Mouse (Mus musculus): Measurements from ENCODE around the gene Numb. TPM values are rescaled to one million over a fixed set of nuclear protein-coding genes. Genes with fewer than 3 reads are reported as not detected.

Gene Numb
- polyA plus RNA-seq, 1 experiment: 155 TPM

- TF ChIP-seq CTCF (IDR thresholded peaks at IDR 0.05; ENCODE audit: insufficient read depth, low read length) (no peak), POLR2A (IDR thresholded peaks at IDR 0.05; ENCODE audit: borderline replicate concordance, extremely low read depth, low read depth, low read length) (no peak)
- no peak for DNase-seq
- WGBS: 71% methylated on average over 3 of the region's 3 CpGs
- H3K4me3 ChIP-seq (replicated peaks; ENCODE audit: extremely low read depth, low read depth, low read length): no peak overlapping the region
- H3K4me1 ChIP-seq (ENCODE audit: control insufficient read depth, insufficient read depth, low read length): no peaks in the 10 kb centered on the region; the same call in 1 of the 2 replicates
These were observed 78.9 kb downstream of the Numb start for GRCm38 (mm10) chr12:83842678-83843440.

- no peak for DNase-seq
- WGBS: 86% methylated on average over 10 of the region's 10 CpGs
- Histone ChIP-seq H3K4me3 (replicated peaks; ENCODE audit: extremely low read depth, low read depth, low read length) (no peak overlapping the region), H3K4me1 (ENCODE audit: control insufficient read depth, insufficient read depth, low read length) (no peaks in the 10 kb centered on the region; the same call in 1 of the 2 replicates)
- TF ChIP-seq POLR2A (IDR thresholded peaks at IDR 0.05; ENCODE audit: borderline replicate concordance, extremely low read depth, low read depth, low read length) (no peak), CTCF (IDR thresholded peaks at IDR 0.05; ENCODE audit: insufficient read depth, low read length) (no peak)
These were observed 80.1 kb downstream of the Numb start for GRCm38 (mm10) chr12:83841409-83842190.

GRCm38 (mm10) chr12:83833979-83834378, 87.8 kb downstream of the Numb start:
- H3K4me1 ChIP-seq (ENCODE audit: control insufficient read depth, insufficient read depth, low read length): no peaks in the 10 kb centered on the region
- TF ChIP-seq POLR2A (IDR thresholded peaks at IDR 0.05; ENCODE audit: borderline replicate concordance, extremely low read depth, low read depth, low read length) (no peak), CTCF (IDR thresholded peaks at IDR 0.05; ENCODE audit: insufficient read depth, low read length) (no peak)
- no peak overlapping the region for H3K4me3 ChIP-seq (replicated peaks; ENCODE audit: extremely low read depth, low read depth, low read length)
- 93% methylated on average over 3 of the region's 3 CpGs for WGBS
- DNase-seq: no peak

DNA sequence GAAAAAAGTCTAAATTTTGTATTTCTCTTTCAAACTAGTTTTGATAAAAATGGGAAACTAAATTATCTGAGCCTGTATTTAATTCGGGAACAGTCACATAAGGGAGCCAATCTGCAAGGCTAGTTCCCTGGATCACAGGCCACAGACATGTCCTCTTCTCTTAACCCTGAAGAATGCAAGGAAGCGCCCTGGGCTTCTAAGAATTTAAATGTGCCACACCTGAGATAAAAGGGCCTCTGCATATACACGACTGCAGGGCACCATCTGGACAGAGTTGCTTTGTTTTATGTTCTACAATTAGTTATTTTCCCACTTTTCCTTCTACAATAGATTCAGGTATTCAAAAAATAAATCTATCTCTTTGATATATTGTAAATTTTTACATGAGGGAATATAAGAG, 91.3 kb downstream of the Numb start:
- no peak overlapping the region for H3K4me3 ChIP-seq (replicated peaks; ENCODE audit: extremely low read depth, low read depth, low read length)
- no peak for DNase-seq
- 85% methylated on average over 3 of the region's 3 CpGs for WGBS
- no peaks in the 10 kb centered on the region for H3K4me1 ChIP-seq (ENCODE audit: control insufficient read depth, insufficient read depth, low read length)
- TF ChIP-seq CTCF (IDR thresholded peaks at IDR 0.05; ENCODE audit: insufficient read depth, low read length): no peak

DNA sequence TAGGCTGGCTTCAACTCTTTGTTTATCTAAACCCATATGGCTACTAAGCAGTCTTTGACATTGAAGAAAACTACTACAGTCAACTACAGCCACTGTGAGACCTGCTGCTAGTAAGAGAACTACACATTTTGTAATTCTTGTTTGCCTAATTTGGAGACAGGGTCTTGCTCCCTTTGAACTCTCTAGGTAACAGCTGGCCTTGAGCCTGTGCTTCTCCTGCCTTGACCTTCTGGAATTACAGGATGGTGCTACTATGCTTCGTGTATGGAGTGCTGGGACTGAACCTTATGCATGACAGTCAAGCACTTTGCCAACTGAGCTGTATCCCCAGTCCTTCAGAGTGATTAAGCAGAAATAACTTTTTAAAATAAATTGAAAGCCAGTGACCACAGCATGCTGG, 105.1 kb downstream of the Numb start:
- 79% methylated on average over 1 of the region's 1 CpGs for WGBS
- DNase-seq: no peak
- Histone ChIP-seq H3K4me1 (ENCODE audit: control insufficient read depth, insufficient read depth, low read length) (no peaks in the 10 kb centered on the region), H3K4me3 (replicated peaks; ENCODE audit: extremely low read depth, low read depth, low read length) (no peak overlapping the region)
- no peak for TF ChIP-seq CTCF (IDR thresholded peaks at IDR 0.05; ENCODE audit: insufficient read depth, low read length)

DNA sequence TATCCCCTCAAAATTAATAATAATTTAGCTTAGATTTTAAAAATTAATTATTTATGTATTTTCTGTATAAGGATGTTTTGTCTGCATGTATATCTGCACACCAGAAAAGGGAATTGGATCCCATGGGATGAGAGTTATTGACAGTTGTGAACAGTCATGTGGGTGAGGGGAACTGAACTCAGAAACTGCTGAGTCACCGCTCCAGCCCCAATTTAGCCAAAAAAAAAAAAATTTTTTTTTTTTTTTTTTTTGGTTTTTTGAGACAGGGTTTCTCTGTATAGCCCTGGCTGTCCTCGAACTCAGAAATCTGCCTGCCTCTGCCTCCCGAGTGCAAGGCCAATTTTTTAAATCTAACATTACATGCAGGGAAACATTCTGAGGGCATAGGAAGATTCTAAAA, 109.8 kb downstream of the Numb start:
- WGBS: 89% methylated on average over 3 of the region's 3 CpGs
- DNase-seq: no peak
- TF ChIP-seq POLR2A (IDR thresholded peaks at IDR 0.05; ENCODE audit: borderline replicate concordance, extremely low read depth, low read depth, low read length): no peak
- no peak for TF ChIP-seq CTCF (IDR thresholded peaks at IDR 0.05; ENCODE audit: insufficient read depth, low read length)
- H3K4me1 ChIP-seq (ENCODE audit: control insufficient read depth, insufficient read depth, low read length): no peaks in the 10 kb centered on the region
- H3K4me3 ChIP-seq (replicated peaks; ENCODE audit: extremely low read depth, low read depth, low read length): no peak overlapping the region

- TF ChIP-seq POLR2A (IDR thresholded peaks at IDR 0.05; ENCODE audit: borderline replicate concordance, extremely low read depth, low read depth, low read length) (no peak), CTCF (IDR thresholded peaks at IDR 0.05; ENCODE audit: insufficient read depth, low read length) (no peak)
- no peak overlapping the region for H3K4me3 ChIP-seq (replicated peaks; ENCODE audit: extremely low read depth, low read depth, low read length)
- 91% methylated on average over 7 of the region's 7 CpGs for WGBS
- DNase-seq: no peak
- H3K4me1 ChIP-seq (ENCODE audit: control insufficient read depth, insufficient read depth, low read length): no peaks in the 10 kb centered on the region
These were observed 118.1 kb downstream of the Numb start for GRCm38 (mm10) chr12:83803641-83804040.

GRCm38 (mm10) chr12:83800943-83801342, 120.8 kb downstream of the Numb start:
- WGBS: 68% methylated on average over 9 of the region's 9 CpGs
- no peak for DNase-seq
- TF ChIP-seq POLR2A (IDR thresholded peaks at IDR 0.05; ENCODE audit: borderline replicate concordance, extremely low read depth, low read depth, low read length): no peak
- Histone ChIP-seq H3K4me3 (replicated peaks; ENCODE audit: extremely low read depth, low read depth, low read length) (no peak overlapping the region), H3K4me1 (ENCODE audit: control insufficient read depth, insufficient read depth, low read length) (no peaks in the 10 kb centered on the region)

DNA sequence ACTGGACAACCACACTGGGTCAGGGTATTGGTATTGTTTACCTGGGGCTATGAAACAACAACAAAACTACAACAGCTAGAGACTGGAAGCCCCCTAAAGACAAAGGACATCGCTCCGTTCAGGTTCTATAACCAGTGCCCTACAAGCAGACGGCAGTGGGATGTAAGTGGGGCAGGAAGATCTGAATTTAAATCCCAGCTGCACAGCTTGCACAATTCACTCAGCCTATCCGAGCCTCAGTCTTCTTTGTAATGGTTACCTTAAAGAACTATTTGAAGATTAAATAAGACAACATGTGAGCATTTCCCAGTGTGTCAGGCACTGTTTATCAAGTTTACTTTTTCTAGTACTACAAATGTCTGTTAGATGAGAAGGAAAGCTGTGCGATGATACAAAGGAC, 123.4 kb downstream of the Numb start:
- Histone ChIP-seq H3K4me1 (ENCODE audit: control insufficient read depth, insufficient read depth, low read length) (no peaks in the 10 kb centered on the region), H3K4me3 (replicated peaks; ENCODE audit: extremely low read depth, low read depth, low read length) (no peak overlapping the region)
- WGBS: 93% methylated on average over 5 of the region's 5 CpGs
- TF ChIP-seq POLR2A (IDR thresholded peaks at IDR 0.05; ENCODE audit: borderline replicate concordance, extremely low read depth, low read depth, low read length) (no peak), CTCF (IDR thresholded peaks at IDR 0.05; ENCODE audit: insufficient read depth, low read length) (no peak)
- no peak for DNase-seq

DNA sequence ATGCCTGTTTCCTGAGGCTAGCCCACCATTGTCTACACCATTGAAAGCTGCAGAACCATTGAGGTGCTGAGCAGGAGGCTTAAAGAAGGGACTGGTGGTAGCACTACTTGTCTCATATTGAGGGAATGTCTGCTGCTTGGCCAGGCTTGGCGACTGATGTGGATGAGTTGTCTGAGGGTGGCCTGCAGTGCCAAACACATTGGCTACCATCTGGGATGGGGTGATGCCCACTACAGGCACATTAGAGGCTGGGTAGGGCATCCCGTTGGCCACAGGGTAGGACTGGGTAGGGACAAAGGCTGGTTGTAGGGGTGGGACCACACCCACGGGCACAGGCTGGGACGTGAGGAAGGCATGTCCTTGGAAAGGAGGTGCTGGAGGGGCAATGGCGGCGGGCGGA, 126.1 kb downstream of the Numb start:
- H3K4me1 ChIP-seq (ENCODE audit: control insufficient read depth, insufficient read depth, low read length): no peaks in the 10 kb centered on the region
- 78% methylated on average over 7 of the region's 7 CpGs for WGBS
- DNase-seq: no peak
- TF ChIP-seq CTCF (IDR thresholded peaks at IDR 0.05; ENCODE audit: insufficient read depth, low read length) (no peak), POLR2A (IDR thresholded peaks at IDR 0.05; ENCODE audit: borderline replicate concordance, extremely low read depth, low read depth, low read length) (no peak)
- no peak overlapping the region for H3K4me3 ChIP-seq (replicated peaks; ENCODE audit: extremely low read depth, low read depth, low read length)
